Mouse (Mus musculus) heart, adult 2 months (tissue): ENCODE measurements around the gene Pkp2.

Source experiments
- CTCF ChIP-seq: fragments of 200-600 bp; IDR thresholded peaks from 2 replicates; pipeline ENCODE4 v1.8.1; 2022; ENCODE audit warnings: antibody characterized with exemption, mild to moderate bottlenecking, moderate library complexity
- EP300 ChIP-seq: fragments of 200-500 bp; IDR thresholded peaks from 2 replicates; pipeline ENCODE4 v1.6.1; 2011; ENCODE audit warnings: low read depth, low read length, control low read depth; ENCODE audit not compliant: insufficient read depth
- POLR2A ChIP-seq: fragments of 200-500 bp; IDR thresholded peaks from 2 replicates; pipeline ENCODE4 v1.6.1; 2011; ENCODE audit warnings: mild to moderate bottlenecking, low read depth, low read length, control low read depth; ENCODE audit not compliant: insufficient read depth

DNA sequence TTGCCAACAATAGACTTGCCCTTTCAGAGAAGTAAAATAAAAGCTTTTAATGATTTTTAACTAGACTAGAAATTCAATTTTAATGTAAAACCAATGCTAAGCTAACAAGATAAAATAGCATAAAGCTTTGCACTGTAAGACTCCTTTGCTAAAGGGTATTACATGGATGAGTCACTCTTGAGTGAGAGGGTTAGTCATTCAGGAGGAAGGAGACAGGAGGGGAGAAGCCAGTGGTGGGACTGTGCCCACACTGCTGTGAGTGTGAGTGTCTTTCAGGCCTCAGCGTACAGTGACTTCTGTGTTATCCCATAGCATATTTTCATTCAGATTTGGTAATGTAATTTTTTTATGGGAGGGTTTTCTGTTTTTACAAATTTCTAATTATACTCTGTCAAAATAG lies 3.8 kb downstream of the Pkp2 start:
- no peak for TF ChIP-seq POLR2A
- no peak for TF ChIP-seq CTCF
- no peak for TF ChIP-seq EP300
